Mouse (Mus musculus): ENCODE measurements around the gene Slamf6. TPM values are rescaled to one million over a fixed set of nuclear protein-coding genes. Genes with fewer than 3 reads are reported as not detected.
"Not testable (repeated sequence)": the region's sequence is repeated elsewhere in the genome, so short reads cannot be mapped to it uniquely, and the experiment has no call there.

The Slamf6 gene
- total RNA-seq, 2 experiments from 2014 or later, result 0.12 to 0.41 TPM

DNA sequence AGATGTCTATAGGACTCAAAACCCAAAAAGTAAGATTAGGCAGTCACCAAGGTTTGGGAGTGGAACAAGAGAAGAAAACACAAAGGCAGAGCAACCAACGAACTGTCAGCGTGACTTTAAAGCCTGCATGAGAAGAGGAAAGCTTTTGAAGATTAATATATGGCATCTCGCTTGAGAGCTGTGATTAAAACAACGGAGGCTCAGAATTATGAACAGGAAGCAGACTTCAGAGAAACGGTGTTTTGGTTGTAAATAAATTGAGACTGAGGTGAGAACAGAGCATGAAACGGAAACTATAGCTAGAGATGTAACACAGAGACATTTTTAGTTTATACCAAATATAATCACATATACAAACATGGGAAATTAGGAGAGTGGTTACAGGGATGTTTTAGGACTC, 46.3 kb downstream of the Slamf6 start:
- Histone ChIP-seq H3K27ac (no peak overlapping the region), H3K4me3 (no peak overlapping the region)
- intact Hi-C loops (cut with DNase I), result no loop called here
- no peak for TF ChIP-seq CTCF (IDR thresholded peaks at IDR 0.05)
- DNase-seq (ENCODE audit: extremely low spot score in 1 of 2, low spot score in 2 of 2), result no peak

DNA sequence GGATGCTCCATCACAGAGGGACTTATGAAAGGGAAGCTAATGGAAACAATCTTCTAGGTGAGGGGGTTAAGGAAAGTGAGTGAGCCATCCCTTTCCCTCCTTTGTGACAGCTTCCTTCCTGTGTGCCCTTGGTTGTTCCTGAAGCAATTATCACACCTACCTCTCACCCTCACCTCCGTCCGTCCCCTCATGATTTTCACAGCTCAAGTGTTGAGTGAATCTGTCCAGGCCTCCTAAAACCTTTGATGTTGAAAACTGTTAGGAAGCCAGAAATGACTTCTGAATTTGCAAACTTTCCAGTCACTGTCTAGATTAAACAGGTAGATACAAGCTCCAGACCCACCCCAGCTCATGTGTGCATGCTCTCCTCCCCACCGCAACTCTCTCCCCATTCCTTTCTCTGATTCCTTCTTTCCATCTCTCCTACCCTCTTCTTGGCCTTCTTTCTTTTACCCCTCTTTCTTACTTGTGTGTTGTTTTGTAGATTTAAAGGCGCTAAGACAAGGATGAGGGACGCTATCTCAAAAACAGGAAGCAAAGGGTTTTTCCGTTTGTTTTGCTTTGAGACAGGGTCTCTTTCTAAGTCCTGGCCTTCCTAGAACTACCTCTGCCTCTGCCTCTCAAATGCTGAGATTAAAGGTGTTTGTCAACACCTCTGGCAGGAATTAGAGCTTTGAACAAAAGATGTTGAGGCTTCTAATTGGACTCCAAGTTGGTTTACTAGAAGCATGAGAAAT, 48.9 kb downstream of the Slamf6 start:
- no peak for DNase-seq (ENCODE audit: extremely low spot score in 1 of 2, low spot score in 2 of 2)
- no peak overlapping the region for H3K4me3 ChIP-seq
- intact Hi-C loops (cut with DNase I), result no loop called here
- no peak for TF ChIP-seq CTCF (IDR thresholded peaks at IDR 0.05)
- H3K27ac ChIP-seq, result no peak overlapping the region

DNA sequence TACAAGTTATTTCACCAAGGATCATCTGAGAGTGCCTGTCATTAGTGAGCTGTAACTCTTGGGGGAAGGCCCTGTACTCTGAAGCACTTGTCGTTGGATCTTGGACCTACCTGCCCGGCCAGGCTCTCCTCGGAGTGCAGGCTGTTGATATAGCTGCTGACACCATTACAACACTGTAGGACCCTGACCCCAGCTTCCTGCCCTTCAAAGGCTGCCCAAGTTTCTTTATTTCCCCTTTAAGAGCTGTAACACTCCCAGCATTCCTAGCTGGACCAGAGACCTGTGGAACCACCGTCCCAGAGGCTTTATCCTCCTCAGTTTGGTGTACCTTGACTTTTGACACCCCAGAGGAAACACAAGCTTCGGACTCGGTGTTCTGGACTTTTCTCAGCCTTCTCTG, 51.9 kb downstream of the Slamf6 start:
- intact Hi-C loops (cut with DNase I), result no loop called here
- H3K27ac ChIP-seq, result no peak overlapping the region
- no peak for TF ChIP-seq CTCF (IDR thresholded peaks at IDR 0.05)
- H3K4me3 ChIP-seq, result no peak overlapping the region
- no peak for DNase-seq (ENCODE audit: extremely low spot score in 1 of 2, low spot score in 2 of 2)

DNA sequence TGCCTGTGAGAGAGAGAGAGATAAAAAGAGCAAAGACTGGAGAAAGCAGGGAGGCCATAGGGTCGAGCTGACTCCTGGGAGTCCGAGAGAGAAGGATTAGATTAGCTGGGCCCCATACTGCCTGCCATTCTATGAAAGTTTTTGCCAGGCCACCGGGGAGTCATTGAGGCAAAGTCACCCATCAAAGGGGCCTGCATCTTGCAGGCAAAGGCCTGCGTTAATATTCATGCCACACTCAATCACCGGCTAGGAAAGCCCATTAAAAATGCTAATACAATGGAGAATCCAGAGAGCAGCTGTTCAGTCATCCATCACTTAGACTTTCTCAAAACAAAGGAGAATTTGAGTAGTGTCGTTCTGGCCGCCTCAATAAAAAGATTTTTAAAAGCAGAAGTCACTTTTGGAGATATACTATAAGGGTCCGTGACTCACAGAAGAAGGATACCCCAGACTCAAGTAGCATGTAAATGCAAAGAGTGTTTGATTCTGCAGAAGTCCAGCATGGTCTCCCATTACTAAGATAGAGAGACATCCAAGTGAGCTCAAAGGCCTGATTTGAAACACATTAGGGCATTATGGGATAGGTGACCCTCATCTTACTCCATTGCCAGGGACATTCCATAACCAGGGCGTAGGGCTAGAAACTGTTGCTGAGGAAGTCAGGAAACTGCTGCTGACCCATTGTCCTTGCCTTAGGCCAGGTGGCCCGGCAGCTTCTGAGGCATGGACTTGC, 53.7 kb downstream of the Slamf6 start:
- no peak overlapping the region for H3K4me3 ChIP-seq
- H3K27ac ChIP-seq, result no peak overlapping the region
- no peak for DNase-seq (ENCODE audit: extremely low spot score in 1 of 2, low spot score in 2 of 2)
- TF ChIP-seq CTCF (IDR thresholded peaks at IDR 0.05), result no peak
- intact Hi-C loops (cut with DNase I), result no loop called here

DNA sequence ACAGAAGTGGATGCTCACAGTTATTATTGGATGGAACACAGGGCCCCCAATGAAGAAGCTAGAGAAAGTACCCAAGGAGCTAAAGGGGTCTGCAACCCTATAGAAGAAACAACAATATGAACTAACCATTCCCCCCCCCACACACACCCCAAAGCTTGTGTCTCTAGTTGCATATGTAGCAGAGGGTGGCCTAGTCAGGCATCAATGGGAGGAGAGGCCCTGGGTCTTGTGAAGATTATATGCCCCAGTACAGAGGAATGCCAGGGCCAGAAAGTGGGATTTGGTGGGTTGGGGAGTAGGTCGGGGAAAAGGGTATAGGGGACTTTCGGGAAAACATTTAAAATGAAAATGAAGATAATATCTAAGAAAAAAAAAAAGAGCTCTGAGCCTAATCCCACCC, 57.0 kb downstream of the Slamf6 start:
- DNase-seq (ENCODE audit: extremely low spot score in 1 of 2, low spot score in 2 of 2); intact Hi-C loops (cut with DNase I); H3K4me3 ChIP-seq; H3K27ac ChIP-seq: not testable (repeated sequence)

DNA sequence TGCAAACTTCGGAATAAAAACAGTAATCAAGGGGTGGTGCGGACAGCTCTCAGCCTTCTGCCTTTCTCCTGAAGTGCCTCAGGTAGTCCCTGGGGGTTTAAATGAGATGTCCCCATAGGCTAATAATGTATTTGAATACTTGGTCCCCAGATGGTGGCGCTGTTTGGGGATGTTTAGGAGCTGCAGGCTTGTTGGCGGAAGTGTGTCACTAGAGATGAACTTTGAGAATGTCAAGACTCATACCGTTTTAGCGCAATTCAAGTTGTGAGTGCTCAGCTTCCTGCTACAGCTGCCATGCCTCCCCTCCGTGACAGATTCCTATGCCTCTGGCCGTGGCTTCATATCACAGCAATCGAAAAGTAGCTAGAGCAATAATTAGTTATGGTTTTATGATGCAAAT, 58.1 kb downstream of the Slamf6 start:
- intact Hi-C loops (cut with DNase I), result no loop called here
- TF ChIP-seq CTCF (IDR thresholded peaks at IDR 0.05), result no peak
- no peak for DNase-seq (ENCODE audit: extremely low spot score in 1 of 2, low spot score in 2 of 2)
- H3K27ac ChIP-seq, result no peak overlapping the region
- H3K4me3 ChIP-seq, result no peak overlapping the region

DNA sequence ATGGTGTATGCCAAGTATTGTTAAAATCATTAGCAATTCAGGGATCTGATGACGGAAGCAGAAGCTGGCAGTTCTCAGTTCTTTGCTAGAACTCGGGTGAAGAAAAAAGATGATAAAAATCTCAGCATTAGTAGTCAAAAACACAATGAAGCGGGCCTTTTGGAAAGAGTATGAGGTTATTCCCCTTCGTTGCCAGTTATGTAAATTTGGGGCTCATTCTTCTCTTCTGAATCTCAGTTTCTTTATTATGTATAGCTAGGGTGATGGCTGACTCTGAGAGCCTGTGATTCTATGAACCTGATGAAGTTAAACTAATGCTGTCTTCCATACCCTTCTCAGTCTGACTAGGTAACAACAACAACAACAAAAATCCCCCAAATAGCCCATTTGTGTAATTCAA, 58.5 kb downstream of the Slamf6 start:
- H3K4me3 ChIP-seq, result no peak overlapping the region
- no peak for TF ChIP-seq CTCF (IDR thresholded peaks at IDR 0.05)
- no peak for DNase-seq (ENCODE audit: extremely low spot score in 1 of 2, low spot score in 2 of 2)
- intact Hi-C loops (cut with DNase I), result no loop called here
- H3K27ac ChIP-seq, result no peak overlapping the region

DNA sequence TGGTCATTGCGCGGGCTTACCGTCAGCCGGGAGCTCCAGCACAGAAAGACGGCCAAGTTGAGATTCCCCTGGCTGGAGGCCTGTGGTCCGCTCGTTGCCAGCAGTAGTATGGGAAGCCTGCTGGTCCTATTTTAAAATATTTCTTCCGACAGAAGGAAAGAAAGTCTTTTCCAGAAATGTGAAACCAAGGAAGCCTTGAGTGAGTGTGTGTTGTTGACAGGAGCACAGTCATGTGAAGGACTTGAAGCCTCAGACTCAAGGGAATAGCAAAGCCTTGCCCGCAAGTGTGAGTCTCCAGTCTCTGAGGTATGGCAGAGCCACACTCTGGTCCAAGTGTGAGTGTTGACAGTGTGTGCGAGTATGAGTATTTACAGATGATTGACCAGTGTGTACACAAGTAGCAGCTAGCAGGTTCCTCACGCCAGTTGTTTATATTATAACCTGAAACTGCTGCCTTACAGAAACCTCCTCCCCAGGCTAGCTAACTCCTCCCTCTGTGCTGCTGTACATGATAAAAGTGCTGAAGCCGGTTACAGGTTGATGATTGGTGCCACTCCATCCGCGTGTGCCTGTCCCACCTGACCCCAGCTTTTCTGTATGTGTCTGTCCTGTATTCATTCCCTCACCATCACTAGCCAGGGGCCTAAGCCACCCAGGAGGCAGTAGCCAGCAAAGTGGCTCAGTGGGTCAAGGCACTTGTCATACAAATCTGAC, 59.7 kb downstream of the Slamf6 start:
- no peak for DNase-seq (ENCODE audit: extremely low spot score in 1 of 2, low spot score in 2 of 2)
- TF ChIP-seq CTCF (IDR thresholded peaks at IDR 0.05), result no peak
- H3K27ac ChIP-seq, result no peak overlapping the region
- H3K4me3 ChIP-seq, result no peak overlapping the region
- intact Hi-C loops (cut with DNase I), result no loop called here

DNA sequence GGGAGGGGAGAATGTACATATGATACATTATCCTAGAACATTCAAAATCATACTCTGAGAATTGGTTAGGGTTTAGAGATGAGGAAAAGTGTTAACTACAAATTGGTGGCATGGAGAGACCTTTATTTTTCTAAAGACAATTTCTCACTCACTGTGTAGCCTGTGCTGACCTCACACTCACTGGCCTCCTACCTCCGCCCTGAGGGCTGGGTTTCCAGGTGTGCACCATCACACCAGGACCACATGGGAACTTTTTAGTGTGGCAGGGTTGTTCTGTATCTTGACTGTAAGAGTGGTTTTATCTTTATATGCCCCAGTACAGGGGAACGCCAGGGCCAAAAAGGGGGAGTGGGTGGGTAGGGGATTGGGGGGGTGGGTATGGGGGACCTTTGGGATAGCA, 60.6 kb downstream of the Slamf6 start:
- Histone ChIP-seq H3K27ac (no peak overlapping the region), H3K4me3 (no peak overlapping the region)
- no peak for DNase-seq (ENCODE audit: extremely low spot score in 1 of 2, low spot score in 2 of 2)
- TF ChIP-seq CTCF (IDR thresholded peaks at IDR 0.05), result no peak
- intact Hi-C loops (cut with DNase I), result no loop called here

DNA sequence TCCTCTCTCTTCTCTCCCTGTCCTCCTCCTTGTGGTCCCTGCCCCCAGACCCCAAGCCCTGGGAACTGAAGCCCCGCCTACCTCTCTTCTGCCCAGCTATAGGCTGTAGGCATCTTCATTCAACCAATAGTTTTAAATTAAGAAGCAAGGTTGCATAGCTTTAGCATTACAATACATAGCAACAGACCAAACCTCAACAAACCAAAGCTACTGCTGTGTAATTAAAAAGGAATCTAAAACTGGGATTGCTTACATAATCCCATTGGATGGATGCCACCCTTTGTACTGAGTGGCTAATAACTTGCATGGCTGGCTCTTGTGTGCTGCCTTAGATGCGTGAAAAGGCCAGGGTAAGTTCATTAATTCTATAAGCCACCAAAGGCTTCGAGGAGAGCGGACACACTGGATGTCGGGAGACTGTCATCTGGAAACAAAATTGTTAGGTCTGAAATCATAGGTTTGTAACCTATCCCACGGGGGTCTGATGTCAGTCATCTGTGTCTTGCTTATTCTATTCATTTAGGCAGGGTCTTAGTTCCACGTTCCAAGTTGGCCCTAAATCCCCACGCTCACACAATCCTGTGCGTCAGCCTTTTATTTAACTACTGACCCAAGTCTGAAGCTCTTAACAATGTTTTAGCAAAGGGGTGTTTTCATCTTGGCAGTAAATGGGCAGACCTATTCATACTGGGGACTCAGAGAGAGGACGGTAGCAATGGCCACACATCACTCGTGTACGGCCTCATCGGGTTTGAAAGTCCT, 62.8 kb downstream of the Slamf6 start:
- intact Hi-C loops (cut with DNase I), result no loop called here
- TF ChIP-seq CTCF (IDR thresholded peaks at IDR 0.05), result no peak
- Histone ChIP-seq H3K27ac (no peak overlapping the region), H3K4me3 (no peak overlapping the region)
- DNase-seq (ENCODE audit: extremely low spot score in 1 of 2, low spot score in 2 of 2), result no peak

DNA sequence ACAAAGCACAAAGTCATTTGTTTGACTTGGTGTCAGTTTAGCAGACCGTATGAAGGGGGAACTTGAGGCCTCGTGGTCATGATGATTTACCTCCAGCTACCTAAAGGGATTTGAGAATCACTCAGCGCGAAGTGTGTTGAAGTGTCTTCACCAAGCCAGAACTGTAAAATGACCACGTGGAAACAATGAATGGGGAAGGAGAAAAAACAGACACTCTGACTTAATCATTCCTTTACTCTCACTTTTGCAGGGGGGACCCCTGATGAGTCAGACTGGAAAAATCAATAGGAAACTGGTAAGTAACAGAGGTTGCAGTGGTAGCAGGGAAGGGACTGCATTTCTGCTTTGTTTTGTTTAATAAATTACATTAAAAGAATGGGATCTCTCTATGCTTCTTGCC, 64.9 kb downstream of the Slamf6 start:
- no peak overlapping the region for H3K27ac ChIP-seq
- intact Hi-C loops (cut with DNase I), result no loop called here
- TF ChIP-seq CTCF (IDR thresholded peaks at IDR 0.05), result no peak

DNA sequence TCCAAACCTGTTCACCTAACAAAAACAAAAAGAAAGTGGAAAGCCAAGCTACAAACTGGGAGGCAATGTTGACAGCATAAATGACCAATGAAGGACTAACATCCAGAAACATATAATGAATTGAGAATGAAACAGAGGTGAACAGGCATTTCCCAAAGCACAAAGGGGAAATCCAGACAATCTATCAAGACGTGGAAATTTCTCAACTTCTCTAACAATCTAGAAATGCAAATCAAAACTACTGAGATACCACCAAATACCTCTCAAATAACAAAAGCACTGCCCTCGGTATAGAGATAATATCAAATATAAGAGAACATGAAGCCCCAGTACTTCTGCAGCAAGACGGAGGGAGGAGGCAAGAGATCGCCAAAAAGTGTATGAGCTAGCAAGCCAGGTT, 65.4 kb downstream of the Slamf6 start:
- H3K27ac ChIP-seq, result no peak overlapping the region
- no peak for DNase-seq (ENCODE audit: extremely low spot score in 1 of 2, low spot score in 2 of 2)
- TF ChIP-seq CTCF (IDR thresholded peaks at IDR 0.05), result no peak
- H3K4me3 ChIP-seq, result no peak overlapping the region
- intact Hi-C loops (cut with DNase I), result no loop called here

More for the DNA sequence above, 64.9 kb downstream of the Slamf6 start:
- no peak overlapping the region for H3K4me3 ChIP-seq
- no peak for DNase-seq (ENCODE audit: extremely low spot score in 1 of 2, low spot score in 2 of 2)
